Mouse (Mus musculus): ENCODE data around the gene 1190005I06Rik.

The 1190005I06Rik gene

GRCm38 (mm10) chr8:120666807-120667470 is 19.5 kb upstream of the 1190005I06Rik start:
- DNase-seq, result no peak

GRCm38 (mm10) chr8:120665726-120666455 is 18.5 kb upstream of the 1190005I06Rik start:
- peak; percentile 32 for DNase-seq

- DNase-seq, result no peak
Observed at GRCm38 (mm10) chr8:120664566-120664965, 17.1 kb upstream of the 1190005I06Rik start.

- no peak for DNase-seq
Observed at GRCm38 (mm10) chr8:120657415-120657814, 10.0 kb upstream of the 1190005I06Rik start.

GRCm38 (mm10) chr8:120656322-120657052 is 9.1 kb upstream of the 1190005I06Rik start:
- DNase-seq, result no peak

GRCm38 (mm10) chr8:120644663-120645062 is 2.8 kb downstream of the 1190005I06Rik start:
- peak; percentile 65 for DNase-seq

- DNase-seq, result no peak
Observed at GRCm38 (mm10) chr8:120642031-120642662, 5.3 kb downstream of the 1190005I06Rik start.

- no peak for DNase-seq
Observed at GRCm38 (mm10) chr8:120641245-120641644, 6.2 kb downstream of the 1190005I06Rik start.

GRCm38 (mm10) chr8:120634329-120634839 is 13.0 kb downstream of the 1190005I06Rik start:
- DNase-seq, result no peak

GRCm38 (mm10) chr8:120633665-120634271 is 13.7 kb downstream of the 1190005I06Rik start:
- DNase-seq, result no peak

GRCm38 (mm10) chr8:120632969-120633664 is 14.3 kb downstream of the 1190005I06Rik start:
- DNase-seq, result no peak

GRCm38 (mm10) chr8:120631441-120632375 is 15.7 kb downstream of the 1190005I06Rik start:
- no peak for DNase-seq

GRCm38 (mm10) chr8:120630848-120631247 is 16.6 kb downstream of the 1190005I06Rik start:
- DNase-seq, result no peak

- DNase-seq, result no peak
Observed at GRCm38 (mm10) chr8:120630031-120630430, 17.4 kb downstream of the 1190005I06Rik start.

GRCm38 (mm10) chr8:120627298-120627697 is 20.1 kb downstream of the 1190005I06Rik start:
- peak; percentile 78 for DNase-seq

GRCm38 (mm10) chr8:120626461-120626860 is 21.0 kb downstream of the 1190005I06Rik start:
- no peak for DNase-seq

- DNase-seq, result no peak
Observed at GRCm38 (mm10) chr8:120623608-120624007, 23.8 kb downstream of the 1190005I06Rik start.

- DNase-seq, result no peak
Observed at GRCm38 (mm10) chr8:120622161-120622560, 25.3 kb downstream of the 1190005I06Rik start.

GRCm38 (mm10) chr8:120620441-120620840 is 27.0 kb downstream of the 1190005I06Rik start:
- no peak for DNase-seq
